28 mouse cellular contexts compared by ENCODE assay signal in genomic region chr12:74452375-74453090, GRCm38 (mm10).
A peak's percentile ranks its signal among the peaks of the same experiment; 100 is the strongest.
DNase-seq lines count a peak whose midpoint lies in the region; ATAC-seq and TF ChIP-seq lines count a peak whose summit lies in the region.
"Had no signal": no experiment of that assay in that cellular context is flagged by ENCODE, and none has a peak within 500 bp of the region (broad histone marks: within the 10 kb centered on the region; RNA-seq: fewer than 3 reads in every experiment).

No protein-coding gene starts in this region.

- no peak overlapping the region for H3K27ac ChIP-seq in midbrain, embryonic 12.5 days (replicated peaks)
- H3K27ac ChIP-seq in midbrain, embryonic 14.5 days (replicated peaks; ENCODE audit: low read depth, low read length) = no peak overlapping the region
- no peak overlapping the region for H3K27ac ChIP-seq in embryonic facial prominence, embryonic 11.5 days (replicated peaks; ENCODE audit: low read depth, low read length)
- H3K27ac ChIP-seq in gastrocnemius, adult 2 months = no peak overlapping the region
- H3K27ac ChIP-seq: embryonic facial prominence, embryonic 12.5 days; hindbrain, embryonic 12.5 days; hindbrain, postnatal 0 days; intestine, embryonic 15.5 days; liver, embryonic 14.5 days; macrophage; neural tube, embryonic 12.5 days had no signal

- no peak for DNase-seq in midbrain, embryonic 14.5 days
- DNase-seq in brain, adult 2 months (ENCODE audit: low read depth, low spot score) = peak; percentile 22
- peak; percentile 45 for DNase-seq in embryonic facial prominence, embryonic 11.5 days (ENCODE audit: low spot score)
- peak; percentile 7 for DNase-seq in forelimb bud, embryonic 11.5 days (ENCODE audit: low read depth, low spot score)
- no peak for DNase-seq in gastrocnemius, adult 2 months
- DNase-seq in cerebellum, adult 11 months = no peak
- DNase-seq: adrenal gland, adult 8-10 months; B cell, adult 2 months; cerebellum, adult 18-20 months; gastrocnemius, postnatal 25 days; heart, adult 18-20 months; heart, postnatal 36 days; kidney, adult 2 months; kidney, postnatal 4 days; liver; lung, adult 2 months; lung, postnatal 10 days; thymus, postnatal 14 days had no signal

- H3K36me3 ChIP-seq in midbrain, embryonic 12.5 days = no peaks in the 10 kb centered on the region
- H3K36me3 ChIP-seq in midbrain, embryonic 14.5 days (ENCODE audit: control insufficient read depth, insufficient read depth, low read length) = no peaks in the 10 kb centered on the region
- no peaks in the 10 kb centered on the region for H3K36me3 ChIP-seq in embryonic facial prominence, embryonic 11.5 days (replicated peaks; ENCODE audit: control insufficient read depth, insufficient read depth, low read depth, low read length)
- H3K36me3 ChIP-seq: embryonic facial prominence, embryonic 12.5 days; hindbrain, embryonic 12.5 days; intestine, embryonic 15.5 days; neural tube, embryonic 12.5 days had no signal

- no peak overlapping the region for H3K4me2 ChIP-seq in midbrain, embryonic 12.5 days (replicated peaks)
- no peak overlapping the region for H3K4me2 ChIP-seq in midbrain, embryonic 14.5 days (ENCODE audit: low read length)
- H3K4me2 ChIP-seq in embryonic facial prominence, embryonic 11.5 days (ENCODE audit: low read depth, low read length) = no peak overlapping the region
- H3K4me2 ChIP-seq: embryonic facial prominence, embryonic 12.5 days; heart, embryonic 11.5 days; hindbrain, embryonic 12.5 days; intestine, embryonic 15.5 days; neural tube, embryonic 12.5 days had no signal

- WGBS in midbrain, embryonic 12.5 days = 78% methylated on average over 4 of the region's 4 CpGs
- 70% methylated on average over 4 of the region's 4 CpGs for WGBS in midbrain, embryonic 14.5 days
- 41% methylated on average over 4 of the region's 4 CpGs for WGBS in embryonic facial prominence, embryonic 11.5 days

- H3K9me3 ChIP-seq in midbrain, embryonic 12.5 days = no peaks in the 10 kb centered on the region
- H3K9me3 ChIP-seq in midbrain, embryonic 14.5 days (ENCODE audit: control insufficient read depth, low read length) = no peaks in the 10 kb centered on the region
- no peaks in the 10 kb centered on the region for H3K9me3 ChIP-seq in embryonic facial prominence, embryonic 11.5 days (replicated peaks; ENCODE audit: control insufficient read depth, low read length)
- H3K9me3 ChIP-seq: embryonic facial prominence, embryonic 12.5 days; hindbrain, embryonic 12.5 days; intestine, embryonic 15.5 days; neural tube, embryonic 12.5 days had no signal

- peak; percentile 23; the same call in 1 of the 2 replicates for ATAC-seq in midbrain, embryonic 12.5 days (ENCODE audit: low FRiP score, low read depth)
- no peak for ATAC-seq in midbrain, embryonic 14.5 days (ENCODE audit: low FRiP score, low TSS enrichment)
- ATAC-seq in embryonic facial prominence, embryonic 11.5 days (replicated peaks; ENCODE audit: insufficient number of reproducible peaks, low FRiP score, low TSS enrichment, low read depth) = no peak
- ATAC-seq: hindbrain, postnatal 0 days; intestine, embryonic 15.5 days had no signal

- no peak overlapping the region for H3K4me3 ChIP-seq in midbrain, embryonic 12.5 days
- H3K4me3 ChIP-seq in midbrain, embryonic 14.5 days (replicated peaks; ENCODE audit: low read depth, low read length) = no peak overlapping the region
- no peak overlapping the region for H3K4me3 ChIP-seq in embryonic facial prominence, embryonic 11.5 days (ENCODE audit: low read depth, low read length)
- H3K4me3 ChIP-seq in gastrocnemius, adult 2 months = no peak overlapping the region
- H3K4me3 ChIP-seq: embryonic facial prominence, embryonic 12.5 days; hindbrain, embryonic 12.5 days; intestine, embryonic 15.5 days; myocyte; neural tube, embryonic 12.5 days had no signal

- H3K4me1 ChIP-seq in midbrain, embryonic 12.5 days = no peaks in the 10 kb centered on the region
- peaks cover 5% of the 10 kb centered on the region for H3K4me1 ChIP-seq in midbrain, embryonic 14.5 days (ENCODE audit: control insufficient read depth, insufficient read depth, low read length)
- H3K4me1 ChIP-seq in embryonic facial prominence, embryonic 11.5 days (ENCODE audit: control insufficient read depth, insufficient read depth, low read length) = no peaks in the 10 kb centered on the region
- H3K4me1 ChIP-seq: intestine, embryonic 15.5 days; neural tube, embryonic 12.5 days had no signal

- no peak for TF ChIP-seq CTCF in gastrocnemius, adult 2 months (IDR thresholded peaks at IDR 0.05)

- intact Hi-C loops in gastrocnemius, adult 2 months (cut with DNase I) = no loop called here

- no peaks in the 10 kb centered on the region for H3K27me3 ChIP-seq in midbrain, embryonic 12.5 days
- H3K27me3 ChIP-seq in midbrain, embryonic 14.5 days (ENCODE audit: control insufficient read depth, insufficient read depth, low read length) = no peaks in the 10 kb centered on the region
- no peaks in the 10 kb centered on the region for H3K27me3 ChIP-seq in embryonic facial prominence, embryonic 11.5 days (ENCODE audit: control insufficient read depth, insufficient read depth, low read length)
- H3K27me3 ChIP-seq: embryonic facial prominence, embryonic 12.5 days; hindbrain, embryonic 12.5 days; intestine, embryonic 15.5 days; neural tube, embryonic 12.5 days had no signal

- H3K9ac ChIP-seq in midbrain, embryonic 12.5 days (replicated peaks) = no peak overlapping the region
- H3K9ac ChIP-seq in midbrain, embryonic 14.5 days (replicated peaks; ENCODE audit: low read length) = no peak overlapping the region
- no peak overlapping the region for H3K9ac ChIP-seq in embryonic facial prominence, embryonic 11.5 days (replicated peaks; ENCODE audit: low read length)
- H3K9ac ChIP-seq: embryonic facial prominence, embryonic 12.5 days; hindbrain, embryonic 12.5 days; intestine, embryonic 15.5 days; liver, embryonic 14.5 days; neural tube, embryonic 12.5 days had no signal

Comparison
In these comparisons a context has a peak if more than half of its experiments do, and no peak if none do; other contexts are left out.
1. DNase-seq: peak in brain, adult 2 months (single experiment), embryonic facial prominence, embryonic 11.5 days (single experiment) and forelimb bud, embryonic 11.5 days (single experiment); none in midbrain, embryonic 14.5 days (single experiment), gastrocnemius, adult 2 months (single experiment) and cerebellum, adult 11 months (single experiment).